Mouse (Mus musculus): Measurements from ENCODE around the gene Selenow.
"Not testable (repeated sequence)": the region's sequence is repeated elsewhere in the genome, so short reads cannot be mapped to it uniquely, and the experiment has no call there.

Selenow gene

DNA sequence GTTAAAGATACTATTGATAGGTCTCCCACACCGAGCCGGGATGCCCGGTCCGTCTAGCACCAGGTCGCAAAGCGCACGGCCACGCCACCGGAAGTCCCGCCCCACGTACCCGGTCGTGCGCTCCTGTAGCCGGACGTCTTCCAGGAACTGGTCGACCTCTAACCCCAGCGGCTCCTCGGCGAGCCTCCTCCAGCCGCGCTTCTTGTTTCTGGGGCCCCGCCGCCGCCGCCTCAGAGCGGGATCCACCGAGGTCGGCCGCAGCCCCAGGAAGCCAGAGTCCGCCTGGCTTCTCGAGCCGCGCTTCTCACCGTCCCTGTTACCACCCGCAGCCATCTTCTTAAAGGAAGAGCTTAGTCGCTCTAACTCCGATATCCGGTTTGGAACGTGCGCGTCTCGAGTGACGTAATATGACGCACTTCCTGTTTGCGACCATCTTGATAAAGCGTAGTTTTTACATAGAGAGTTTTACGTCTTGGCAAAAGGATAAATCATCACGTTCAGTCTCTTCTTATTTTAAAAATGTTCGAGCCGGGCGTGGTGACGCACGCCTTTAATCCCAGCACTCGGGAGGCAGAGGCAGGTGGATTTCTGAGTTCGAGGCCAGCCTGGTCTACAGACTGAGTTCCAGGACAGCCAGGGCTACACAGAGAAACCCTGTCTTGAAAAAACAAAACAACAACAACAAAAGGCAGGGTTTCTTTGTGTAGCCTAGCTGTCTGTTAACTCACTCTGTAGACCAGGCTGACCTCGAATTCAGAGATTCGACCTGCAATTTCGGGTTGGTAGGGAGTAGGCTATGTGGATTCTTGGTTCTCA, 23.7 kb upstream of the Selenow start, which contains the start of gene Nop53:
Gene Nop53, minus strand, starts transcription at position 354 of the 816 bp plus-strand sequence.
- peak; percentile 100 for DNase-seq (ENCODE audit: low read depth, low spot score)

DNA sequence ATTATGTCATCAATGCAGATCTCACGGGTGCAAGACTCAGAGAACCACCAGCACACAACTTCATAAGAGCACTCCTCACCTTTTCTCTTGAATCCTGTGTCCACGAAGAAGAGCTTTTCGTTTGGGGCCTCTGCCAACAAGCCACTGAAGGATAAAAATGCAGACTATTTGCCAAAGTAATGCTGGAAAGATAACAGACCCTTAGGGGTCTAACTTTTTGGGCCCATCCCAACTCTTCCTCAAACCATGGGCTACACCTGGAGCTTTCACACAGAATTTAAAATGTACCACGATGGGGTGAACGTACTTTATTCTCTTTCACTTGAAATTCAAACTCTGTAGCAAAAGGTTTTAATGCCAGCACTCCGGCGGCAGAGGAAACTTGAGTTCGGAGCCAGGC, 23.0 kb upstream of the Selenow start:
- no peak for DNase-seq (ENCODE audit: low read depth, low spot score)

DNA sequence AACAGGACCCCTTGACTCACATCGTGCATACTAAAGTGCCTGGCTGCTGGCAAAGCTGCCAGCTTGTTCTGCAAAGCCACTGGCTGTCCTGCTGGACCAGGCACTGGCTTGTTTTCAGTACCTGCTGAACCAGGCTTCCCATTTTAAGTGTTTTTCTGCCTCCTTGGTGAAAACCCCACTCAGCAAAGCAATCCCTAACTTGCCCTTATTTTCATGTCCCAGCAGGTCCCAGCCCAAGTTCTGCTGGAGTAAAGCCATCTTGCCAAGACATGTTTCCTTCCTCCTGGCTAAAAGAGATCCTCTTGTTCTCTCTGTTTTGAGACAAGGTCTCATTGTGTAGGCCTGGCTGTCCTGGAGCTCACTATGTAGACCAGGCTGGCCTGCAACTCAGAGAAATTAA, 22.1 kb upstream of the Selenow start:
- DNase-seq (ENCODE audit: low read depth, low spot score), result no peak

DNA sequence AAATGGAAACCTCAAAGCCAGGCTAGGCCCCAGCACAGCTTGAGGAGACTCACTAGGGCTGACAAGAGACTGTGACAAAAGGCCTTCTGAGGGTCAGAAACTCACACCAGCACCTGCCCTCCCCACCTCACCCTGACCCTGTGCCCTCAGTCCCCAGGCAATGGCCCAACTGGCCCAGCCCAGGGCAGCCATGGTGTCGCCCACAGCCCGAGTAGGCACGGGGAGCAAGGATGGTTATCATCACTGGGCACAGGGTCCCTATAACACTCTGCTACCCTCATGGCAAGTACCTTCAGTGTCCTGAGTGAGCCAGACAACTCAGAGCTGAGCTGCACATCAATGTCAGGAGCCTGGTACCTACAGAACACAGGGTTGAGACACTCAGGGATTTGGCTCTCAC, 16.4 kb upstream of the Selenow start:
- no peak for DNase-seq (ENCODE audit: low read depth, low spot score)

DNA sequence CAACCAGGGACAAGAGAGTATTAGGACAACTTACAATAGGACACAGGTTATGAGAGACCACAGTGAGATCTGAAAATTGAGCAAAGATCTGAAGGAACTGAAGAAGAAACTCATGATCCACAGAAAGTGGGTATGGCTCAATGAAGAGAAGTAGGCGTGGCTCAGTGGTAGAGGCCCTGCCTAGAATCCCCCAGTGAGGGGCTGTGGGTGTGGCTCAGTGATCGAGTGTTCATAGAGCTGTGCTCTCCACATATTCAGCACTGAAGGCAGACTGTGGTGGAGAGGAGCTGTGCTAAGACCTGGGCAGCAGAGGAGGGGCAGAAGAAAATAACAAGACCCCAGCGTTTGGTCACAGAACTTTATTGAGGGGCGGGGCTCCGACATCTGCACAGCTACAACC, 15.3 kb upstream of the Selenow start:
- no peak for DNase-seq (ENCODE audit: low read depth, low spot score)

DNA sequence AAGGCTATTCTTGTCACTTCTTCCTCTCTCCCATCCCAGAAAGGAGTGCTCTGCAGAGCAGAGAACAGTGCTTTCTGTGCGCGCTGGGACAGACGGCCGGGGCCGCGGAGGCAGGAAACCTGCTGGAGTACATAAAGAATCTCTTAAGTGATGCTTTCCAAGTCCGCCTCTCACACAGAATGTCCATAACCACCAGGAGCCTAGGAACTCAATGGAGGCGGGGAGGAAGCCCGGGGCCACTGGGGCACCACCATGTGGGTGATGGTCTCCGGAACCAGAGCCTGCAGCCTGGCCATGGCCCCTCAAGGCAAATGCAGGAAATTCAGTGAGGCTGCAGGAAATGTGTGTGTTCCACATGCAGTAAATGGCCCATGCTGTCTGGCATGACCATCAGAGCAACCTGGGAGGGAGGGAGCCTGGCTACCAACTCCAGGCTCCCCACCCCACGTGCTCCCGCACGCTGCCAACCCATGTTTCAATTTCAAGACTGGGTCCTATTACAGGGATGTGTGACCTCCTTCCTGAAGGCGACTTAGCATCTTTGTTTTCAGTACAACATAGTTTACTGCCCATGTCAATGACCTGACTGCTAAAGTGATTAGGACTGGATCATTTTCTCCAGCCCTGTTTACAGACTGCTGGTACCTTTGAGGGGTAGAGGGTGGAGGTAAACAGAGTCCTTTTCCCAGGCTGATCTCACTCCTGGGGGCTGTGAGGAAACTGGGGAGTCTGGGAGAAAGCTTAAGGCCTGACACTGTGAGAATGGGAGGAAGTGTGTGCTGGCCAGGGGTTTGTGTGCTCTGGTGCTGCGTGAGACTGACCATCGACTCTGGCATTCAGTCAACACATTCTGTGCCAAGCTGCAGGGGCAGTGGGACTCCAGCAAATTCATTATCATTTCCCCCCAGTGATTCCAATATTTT, 11.5 kb upstream of the Selenow start:
- DNase-seq (ENCODE audit: low read depth, low spot score), result peak; percentile 72

DNA sequence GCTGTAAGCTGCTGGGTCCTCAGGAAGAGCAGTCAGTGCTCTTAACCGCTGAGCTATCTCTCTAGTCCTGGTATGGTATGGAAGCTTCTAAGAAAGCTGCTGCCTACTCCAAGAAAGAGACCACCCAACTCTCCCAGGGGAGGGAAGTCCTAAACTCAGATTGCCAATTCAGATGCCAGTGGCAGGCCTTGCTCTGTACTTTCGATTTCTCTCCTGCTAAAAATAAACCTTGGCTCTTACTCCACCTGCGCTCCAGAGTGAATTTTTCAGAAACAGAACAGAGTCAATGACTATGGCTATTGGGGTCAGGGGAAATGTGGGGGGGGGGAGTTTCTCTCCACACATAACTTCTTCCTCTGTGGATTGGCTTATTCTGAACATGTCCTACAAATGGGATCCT, 9.4 kb upstream of the Selenow start:
- DNase-seq (ENCODE audit: low read depth, low spot score), result no peak

DNA sequence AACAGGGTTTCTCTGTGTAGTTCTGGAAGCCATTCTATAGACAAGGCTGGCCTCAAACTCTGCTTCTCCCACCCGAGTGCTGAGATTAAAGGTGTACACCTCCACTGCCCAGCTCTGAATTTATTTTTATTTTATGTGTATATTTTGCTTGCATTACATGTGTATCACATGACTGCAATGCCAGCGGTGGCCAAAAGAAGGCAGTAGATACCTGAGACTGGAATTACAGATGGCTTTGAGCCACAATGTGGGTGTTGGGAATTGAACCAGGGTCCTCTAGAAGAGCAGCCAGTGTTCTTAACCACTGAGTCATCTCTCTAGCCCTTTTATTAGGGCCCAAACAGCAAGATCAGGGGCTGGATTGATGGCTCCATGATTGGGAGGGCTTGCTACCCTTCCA, 8.3 kb upstream of the Selenow start:
- DNase-seq (ENCODE audit: low read depth, low spot score), result no peak

DNA sequence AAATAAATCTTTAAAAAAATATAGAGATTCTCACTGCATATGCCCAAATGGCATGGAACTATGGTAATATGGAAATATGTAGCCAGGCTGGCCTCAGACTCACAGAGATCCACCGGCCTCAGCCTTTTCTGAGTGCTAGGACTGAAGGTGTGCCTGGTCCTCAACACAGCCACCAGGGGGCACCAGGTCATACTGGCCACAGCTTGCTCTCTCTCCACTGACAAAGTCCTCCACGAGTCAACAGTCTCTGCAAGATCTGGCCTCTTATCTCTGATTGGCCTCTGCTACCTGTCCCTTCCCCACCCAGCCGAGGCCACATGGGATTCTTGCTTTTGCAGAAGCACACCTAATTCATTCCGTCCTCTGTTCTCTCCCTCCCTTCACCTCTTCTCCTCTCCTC, 7.7 kb upstream of the Selenow start:
- DNase-seq (ENCODE audit: low read depth, low spot score), result peak; percentile 66

DNA sequence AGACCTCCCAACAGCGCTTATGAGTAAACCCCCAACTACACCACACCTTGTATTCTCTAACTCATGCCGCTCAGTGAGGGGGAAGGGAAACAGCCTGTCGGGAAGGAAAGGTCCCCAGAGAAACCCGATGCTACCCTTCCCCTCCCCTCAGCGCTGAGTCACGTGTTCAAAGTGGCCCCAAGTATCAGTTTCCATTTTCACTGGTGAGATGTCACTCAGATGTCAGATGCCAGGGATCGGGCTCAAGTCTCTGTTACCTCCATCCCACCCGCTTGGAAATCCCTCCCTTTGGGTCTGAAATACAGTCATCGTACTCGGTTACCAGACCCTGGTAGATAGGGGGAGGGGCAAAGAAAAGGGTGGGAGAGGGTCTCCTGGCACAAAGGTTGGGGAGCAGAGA, 406 bp downstream of the Selenow start:
- peak; percentile 65 for DNase-seq (ENCODE audit: low read depth, low spot score)

DNA sequence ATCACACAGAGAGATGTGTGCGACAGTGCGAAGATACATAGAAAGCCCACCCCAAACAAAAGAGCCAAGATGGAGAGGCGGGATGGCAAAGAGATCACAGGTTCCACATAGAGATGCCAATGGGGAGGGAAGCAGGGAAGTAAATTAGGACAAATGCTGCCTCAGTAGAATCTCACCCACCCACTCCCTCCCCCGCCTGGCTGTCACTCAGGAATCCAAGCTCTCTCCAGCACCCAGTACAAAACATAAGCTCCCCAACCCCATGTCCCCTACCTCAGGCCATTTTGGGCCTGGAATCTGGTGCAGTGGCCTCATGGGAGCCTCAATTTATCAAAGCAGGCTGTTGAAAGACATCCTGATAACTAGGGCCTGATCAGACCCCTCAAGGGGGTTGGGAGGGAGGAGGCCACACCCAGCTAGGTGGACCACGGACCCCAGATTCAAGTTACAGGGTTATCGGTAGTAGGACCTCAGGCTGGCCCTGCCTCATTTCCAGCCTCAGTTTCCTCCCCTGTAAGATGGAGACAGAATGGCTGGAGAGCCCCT, 1.5 kb downstream of the Selenow start:
- DNase-seq (ENCODE audit: low read depth, low spot score), result peak; percentile 75

DNA sequence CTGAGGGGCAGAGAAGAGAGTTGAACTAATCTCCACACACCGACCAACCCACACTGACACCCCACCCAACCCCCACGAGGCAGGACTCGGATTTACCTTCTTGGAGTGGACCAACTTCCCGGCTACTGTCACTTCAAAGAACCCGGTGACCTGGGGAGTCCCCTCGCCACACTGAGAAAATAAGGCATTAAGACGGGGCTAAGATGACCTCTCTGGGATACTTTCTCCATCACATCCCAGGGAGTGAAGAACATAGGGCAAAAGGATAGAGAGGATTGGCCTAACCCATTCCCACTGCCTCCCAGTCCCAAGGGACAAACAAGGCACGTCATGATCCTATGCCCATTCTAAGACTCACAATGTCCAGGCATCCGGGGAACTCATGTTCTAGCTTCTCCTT, 2.3 kb downstream of the Selenow start:
- no peak for DNase-seq (ENCODE audit: low read depth, low spot score)

DNA sequence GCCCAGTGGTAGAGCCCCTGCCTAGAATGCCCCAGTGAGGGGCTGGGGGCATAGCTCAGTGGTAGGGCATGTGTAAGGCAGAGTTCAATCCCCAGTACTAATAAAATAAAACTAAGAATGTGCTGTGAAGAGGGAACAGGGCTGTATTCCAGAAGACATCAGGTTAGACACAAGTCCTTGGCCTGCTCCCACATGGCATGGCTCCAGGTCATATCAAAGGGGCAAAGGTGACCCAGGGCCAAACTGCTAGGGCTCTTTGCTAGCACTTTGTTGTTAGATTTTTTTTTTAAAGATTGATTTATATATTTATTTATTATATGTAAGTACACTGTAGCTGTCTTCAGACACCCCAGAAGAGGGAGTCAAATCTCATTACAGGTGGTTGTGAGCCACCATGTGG, 3.8 kb downstream of the Selenow start:
- no peak for DNase-seq (ENCODE audit: low read depth, low spot score)

DNA sequence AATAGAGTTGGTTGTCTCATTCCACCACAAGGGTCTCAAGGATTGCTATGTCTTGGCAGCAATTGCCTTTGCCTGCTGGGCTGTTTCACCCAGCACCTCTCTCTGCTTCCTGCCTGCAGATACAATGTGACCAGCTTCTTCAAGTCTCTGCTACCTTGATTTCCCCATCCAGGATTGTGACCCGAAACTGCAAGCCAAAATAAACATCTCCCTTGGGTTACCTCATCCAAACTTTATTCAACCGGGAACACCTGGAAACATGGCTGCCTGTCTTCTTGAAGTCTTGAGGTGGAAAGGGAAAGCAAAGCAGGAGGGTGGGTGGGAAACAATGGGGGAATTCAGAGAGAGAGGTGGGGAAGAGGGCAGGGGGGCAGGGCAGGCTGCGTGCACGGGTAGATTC, 5.2 kb downstream of the Selenow start:
- no peak for DNase-seq (ENCODE audit: low read depth, low spot score)

DNA sequence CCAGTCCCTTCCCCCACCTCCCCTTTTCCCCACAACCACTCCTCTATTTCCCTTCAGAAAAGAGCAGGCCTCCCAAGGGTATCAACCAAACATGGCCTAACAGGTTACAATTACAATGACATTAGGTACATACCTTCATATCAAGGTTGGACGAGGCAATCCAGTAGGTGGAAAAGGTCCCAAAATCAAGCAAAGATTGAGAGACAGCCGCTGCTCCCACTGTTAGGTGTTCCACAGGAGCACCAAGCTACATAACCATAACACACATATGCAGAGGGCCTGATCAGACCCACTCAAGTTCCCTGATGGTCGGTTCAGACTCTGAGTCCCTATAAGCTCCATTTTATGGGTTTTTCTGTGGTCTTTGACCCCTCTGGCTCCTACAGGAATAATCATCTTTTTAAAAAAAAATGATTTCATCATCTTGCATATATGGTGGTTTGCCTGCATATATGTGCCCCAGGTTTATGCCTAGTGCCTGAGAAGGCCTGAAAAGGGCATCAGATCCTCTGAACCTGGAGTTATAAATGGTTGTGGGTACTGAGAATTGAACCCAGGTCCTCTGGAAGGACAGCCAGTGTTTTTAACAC, 6.0 kb downstream of the Selenow start:
- DNase-seq (ENCODE audit: low read depth, low spot score), result no peak

DNA sequence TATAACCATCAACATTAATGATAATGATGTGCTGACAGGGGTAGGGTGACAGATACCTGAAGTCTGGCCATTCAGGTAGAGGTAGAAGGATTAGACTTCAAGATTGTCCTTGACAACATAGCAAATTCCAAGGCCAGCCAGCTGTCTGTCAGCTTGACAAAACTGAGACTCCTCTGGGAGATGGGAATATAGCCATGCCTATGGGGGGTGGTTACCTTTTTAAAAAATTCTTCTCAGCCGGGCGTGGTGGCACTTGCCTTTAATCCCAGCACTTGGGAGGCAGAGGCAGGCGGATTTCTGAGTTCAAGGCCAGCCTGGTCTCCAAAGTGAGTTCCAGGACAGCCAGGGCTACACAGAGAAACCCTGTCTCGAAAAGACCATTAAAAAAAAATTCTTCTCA, 6.5 kb downstream of the Selenow start:
- not testable (repeated sequence) for DNase-seq (ENCODE audit: low read depth, low spot score)

DNA sequence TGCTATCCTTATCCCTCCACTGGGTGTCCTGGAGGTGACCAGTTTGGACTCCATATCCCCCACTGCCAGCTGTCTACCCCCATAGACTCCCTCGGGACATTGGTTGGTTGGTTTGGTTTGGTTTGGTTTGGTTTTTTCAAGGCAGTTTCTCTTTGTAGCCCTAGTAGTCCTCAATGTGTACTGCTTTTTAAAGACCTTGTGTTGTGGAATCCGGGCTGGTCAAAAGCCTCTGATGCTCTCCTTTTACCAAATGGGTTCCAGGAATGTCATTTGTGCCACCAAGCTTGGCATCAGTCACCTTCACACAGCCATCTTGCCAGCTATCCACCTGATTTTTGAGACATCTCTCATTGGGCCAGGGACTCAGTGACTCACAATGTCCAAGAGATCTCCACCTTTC, 7.5 kb downstream of the Selenow start:
- DNase-seq (ENCODE audit: low read depth, low spot score), result no peak

DNA sequence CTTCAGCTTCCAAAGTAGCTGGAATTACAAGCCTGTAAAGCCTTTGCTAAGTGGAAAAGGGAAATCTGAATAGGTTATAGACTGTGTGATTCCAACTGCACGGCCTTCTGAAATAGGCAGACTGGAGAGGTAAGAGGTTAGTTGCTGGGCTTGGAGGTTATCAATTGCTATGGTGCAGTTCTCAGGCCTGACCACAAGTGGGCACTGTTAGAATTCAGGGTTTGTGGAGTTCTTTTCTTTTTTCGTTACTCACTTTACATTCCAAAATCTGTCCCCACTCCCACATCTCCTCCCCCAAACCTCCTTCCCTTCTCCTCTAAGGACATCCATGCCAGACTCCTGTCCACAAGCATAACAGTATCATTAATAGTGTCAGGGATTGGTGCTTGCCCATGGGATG, 8.0 kb downstream of the Selenow start:
- peak; percentile 49 for DNase-seq (ENCODE audit: low read depth, low spot score)

DNA sequence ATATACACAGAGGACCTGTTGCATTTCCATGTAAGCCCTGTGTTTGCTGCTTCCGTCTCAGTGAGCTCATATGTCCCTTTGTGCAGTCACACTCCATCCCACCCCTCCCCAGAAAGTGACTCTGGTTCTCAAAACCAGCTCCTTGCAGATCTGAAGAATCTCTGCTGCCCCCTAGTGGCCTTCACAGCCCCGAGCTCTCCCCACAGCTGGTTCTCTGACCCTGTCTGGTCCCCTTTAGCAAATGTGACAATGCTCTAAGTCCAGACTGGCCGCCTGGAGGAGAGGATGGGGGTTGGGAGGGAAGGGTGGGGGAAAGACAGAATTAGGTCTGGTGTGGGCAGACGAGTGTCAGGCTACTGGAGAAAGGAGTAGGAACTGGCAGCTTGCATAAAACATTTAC, 10.0 kb downstream of the Selenow start:
- DNase-seq (ENCODE audit: low read depth, low spot score), result peak; percentile 90

DNA sequence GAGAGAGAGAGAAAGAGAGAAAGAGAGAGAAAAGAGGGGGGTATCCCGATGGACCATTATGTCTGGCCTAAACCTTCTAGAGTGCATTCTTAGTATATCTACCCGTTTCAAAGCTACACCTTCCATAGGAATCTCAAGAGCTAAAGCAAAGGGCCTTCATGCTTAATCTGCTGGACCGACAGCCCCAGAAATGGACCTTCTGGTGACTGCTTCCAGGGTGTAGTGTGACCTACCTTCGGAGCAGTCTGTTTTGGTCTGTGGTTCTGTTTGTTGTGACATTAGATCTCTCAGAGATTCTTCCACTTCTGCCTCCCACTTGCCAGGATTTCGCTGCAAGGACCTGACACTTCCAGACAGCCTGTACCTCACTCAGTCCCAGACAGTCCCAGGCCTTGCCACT, 11.7 kb downstream of the Selenow start:
- DNase-seq (ENCODE audit: low read depth, low spot score), result no peak

DNA sequence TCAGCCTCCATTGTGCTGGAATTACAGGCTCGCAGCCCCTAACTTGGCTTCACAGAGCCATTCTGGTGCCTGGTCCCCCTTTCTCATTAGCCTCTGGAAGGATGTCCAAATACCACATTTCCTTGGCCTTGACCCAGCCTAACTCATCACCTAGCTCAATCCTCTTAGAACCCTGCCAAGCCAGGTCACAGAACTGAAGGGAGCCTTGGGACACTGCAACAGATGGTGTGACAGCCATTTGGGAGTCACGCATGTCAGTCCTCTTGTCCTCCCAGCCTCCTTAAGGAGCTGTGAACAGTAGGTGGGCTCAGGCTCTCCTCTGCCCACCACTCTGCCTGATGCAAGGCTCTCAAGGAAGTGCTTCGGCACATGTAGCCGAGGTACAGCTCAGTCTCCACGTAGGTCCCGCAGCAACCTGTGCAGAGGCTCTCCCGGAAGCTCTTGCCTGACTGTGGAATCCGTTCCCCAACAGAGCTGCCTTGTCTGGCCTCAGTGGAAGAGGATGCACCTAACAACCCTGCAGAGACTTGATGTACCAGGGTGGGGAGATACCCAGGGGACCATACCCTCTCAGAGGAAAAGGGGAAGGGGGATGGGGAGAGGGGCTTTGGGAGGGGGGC, 14.1 kb downstream of the Selenow start:
- DNase-seq (ENCODE audit: low read depth, low spot score), result no peak

DNA sequence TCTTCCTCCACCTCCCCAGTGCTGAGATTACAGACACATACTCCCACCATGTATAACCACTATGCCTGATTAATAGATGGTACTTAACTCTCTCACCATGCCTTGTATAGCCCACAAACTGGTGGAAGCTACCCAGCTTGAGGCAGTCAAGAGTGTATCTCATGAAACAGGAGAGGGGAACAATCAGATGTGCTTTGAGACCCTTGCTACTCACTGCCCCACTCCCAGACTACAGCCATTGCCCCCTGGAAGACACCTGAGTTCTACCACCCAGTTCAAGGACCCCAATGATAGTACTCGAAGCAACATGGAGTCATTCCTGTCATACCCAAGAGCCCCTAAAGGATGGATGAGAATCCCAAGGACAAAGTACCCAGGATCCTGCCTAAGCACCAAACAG, 15.6 kb downstream of the Selenow start:
- DNase-seq (ENCODE audit: low read depth, low spot score), result no peak

All from brain, adult 2 months (tissue).